Mouse (Mus musculus) urinary bladder, adult 18-20 months (tissue): ENCODE results near the gene Il17re.

Source experiments
- DNase-seq, 2 experiments: peaks; one replicate each; pipeline ENCODE4 v3.0.0; 2022; ENCODE audit warnings: low spot score in 2 of 2, mixed read lengths in 2 of 2

The Il17re gene

DNA sequence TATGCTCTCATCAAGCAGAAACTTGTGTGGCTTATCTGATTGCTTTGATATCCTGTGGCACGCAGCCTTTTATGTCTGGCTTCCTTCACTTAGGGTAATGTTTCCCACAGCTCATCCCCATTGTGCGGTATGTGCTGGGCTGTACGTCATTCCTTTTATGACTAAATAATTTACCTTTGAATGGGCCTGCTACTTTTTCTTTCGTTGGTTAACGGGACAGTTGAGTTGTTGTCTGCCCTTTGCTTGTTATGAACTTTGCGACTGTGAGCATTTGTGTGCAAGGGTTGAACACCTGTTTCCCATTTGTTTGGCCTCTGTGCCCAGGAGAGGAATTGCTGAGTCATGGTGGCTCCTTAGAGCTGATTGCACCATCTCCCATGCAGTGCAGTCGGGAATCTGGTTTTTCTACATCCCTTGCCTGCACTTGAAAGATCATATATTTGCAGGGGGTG is 28.9 kb downstream of the Il17re start:
- peak in 1 of 2 experiments; percentile 68 for DNase-seq

DNA sequence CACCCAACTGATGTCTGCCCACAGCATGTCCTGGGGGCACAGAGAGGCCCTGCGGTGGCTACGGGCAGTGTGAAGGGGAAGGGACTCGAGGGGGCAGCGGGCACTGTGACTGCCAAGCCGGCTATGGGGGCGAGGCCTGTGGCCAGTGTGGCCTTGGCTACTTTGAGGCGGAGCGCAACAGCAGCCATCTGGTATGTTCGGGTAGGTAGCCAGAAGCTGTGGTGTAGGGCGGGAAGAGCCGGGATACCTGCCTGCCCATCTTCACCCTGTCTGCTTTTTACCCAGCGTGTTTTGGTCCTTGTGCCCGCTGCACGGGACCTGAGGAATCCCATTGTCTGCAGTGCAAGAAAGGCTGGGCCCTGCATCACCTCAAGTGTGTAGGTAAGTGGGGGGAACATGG is 31.1 kb downstream of the Il17re start:
- DNase-seq, result no peak

DNA sequence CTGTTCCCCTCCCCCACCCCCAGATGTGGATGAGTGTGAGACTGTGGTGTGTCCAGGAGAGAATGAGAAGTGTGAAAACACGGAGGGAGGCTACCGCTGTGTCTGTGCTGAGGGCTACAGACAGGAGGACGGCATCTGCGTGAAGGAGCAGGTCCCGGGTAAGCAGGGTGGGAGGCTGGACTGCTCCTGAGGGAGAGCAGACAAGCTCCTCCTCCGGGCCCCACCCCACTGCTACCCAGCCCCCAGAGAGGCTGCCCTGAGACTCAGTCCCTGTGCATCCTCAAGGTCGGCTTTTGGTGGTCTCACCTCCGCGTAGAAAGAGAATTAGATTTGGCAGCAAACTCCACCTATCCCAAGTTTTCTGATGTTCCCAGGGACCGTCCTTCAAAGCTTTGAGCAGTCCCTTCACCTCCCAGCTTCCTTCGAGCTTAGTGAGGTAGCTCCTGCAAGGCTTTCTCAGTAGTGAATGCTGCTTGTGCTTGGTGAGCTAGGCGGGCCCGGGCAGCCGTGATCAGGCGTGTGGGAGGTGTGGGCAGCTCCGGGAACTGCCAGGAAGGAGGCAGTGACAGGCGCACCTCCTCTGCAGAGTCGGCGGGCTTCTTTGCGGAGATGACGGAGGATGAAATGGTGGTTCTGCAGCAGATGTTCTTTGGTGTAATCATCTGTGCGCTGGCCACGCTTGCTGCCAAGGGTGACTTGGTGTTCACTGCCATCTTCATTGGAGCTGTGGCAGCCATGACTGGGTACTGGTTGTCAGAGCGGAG is 34.0 kb downstream of the Il17re start:
- no peak for DNase-seq

DNA sequence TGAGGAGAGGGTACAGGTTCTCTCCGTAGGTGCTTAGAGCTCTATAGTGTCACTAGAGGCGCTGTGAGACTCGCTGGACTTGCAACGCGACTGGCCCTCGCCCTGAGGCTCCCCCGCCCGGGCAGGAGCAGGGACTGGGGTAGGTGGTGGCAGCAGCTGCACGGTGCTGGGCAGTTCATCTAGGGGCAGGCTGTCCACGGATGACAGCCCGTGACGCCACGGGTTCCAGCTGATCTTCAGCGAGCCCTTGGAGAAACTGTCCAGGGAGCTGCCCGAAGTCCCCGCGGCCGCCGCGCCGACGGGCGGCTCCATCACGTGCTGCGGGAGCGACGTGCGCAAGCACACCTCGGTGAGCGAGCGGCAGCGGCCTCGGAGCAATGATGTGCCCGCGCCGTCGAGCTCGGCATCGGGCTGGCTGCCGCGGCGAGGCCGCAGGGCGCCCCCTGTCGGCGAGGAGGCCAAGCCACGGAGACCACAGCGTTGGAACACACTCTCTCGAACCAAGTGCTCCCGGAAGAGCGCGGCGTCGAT is 36.0 kb downstream of the Il17re start:
- DNase-seq, result peak; percentile 82 to 83

DNA sequence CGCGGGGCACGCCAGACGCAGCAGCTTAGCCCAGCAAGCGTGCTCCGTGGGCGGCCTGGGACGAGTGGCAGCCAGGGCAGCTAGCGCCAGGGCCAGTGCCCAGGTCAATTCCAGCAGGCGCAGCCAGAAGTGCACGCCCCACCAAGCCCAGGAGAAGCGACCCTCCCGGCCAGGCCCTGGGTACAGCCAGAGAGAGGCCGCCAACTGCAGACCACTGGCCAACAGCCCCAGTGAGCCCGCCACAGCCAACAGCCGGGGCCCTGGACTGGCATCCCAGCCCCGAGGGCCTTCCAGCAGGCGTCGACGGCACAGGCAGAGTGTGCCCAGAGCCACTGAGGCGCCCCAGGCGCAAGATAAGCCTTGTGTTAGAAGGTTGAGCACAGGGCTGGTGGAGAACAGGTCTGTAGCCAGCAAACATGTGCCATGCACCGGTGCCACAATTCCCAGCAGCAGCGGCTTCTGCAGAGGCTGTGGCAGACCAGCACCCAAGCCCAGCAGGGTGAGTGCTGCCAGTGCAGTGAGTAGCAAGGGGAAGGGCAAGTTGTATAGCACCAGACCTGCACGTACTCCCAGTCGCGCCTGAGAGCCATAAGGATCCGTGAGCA is 36.9 kb downstream of the Il17re start:
- DNase-seq, result no peak

DNA sequence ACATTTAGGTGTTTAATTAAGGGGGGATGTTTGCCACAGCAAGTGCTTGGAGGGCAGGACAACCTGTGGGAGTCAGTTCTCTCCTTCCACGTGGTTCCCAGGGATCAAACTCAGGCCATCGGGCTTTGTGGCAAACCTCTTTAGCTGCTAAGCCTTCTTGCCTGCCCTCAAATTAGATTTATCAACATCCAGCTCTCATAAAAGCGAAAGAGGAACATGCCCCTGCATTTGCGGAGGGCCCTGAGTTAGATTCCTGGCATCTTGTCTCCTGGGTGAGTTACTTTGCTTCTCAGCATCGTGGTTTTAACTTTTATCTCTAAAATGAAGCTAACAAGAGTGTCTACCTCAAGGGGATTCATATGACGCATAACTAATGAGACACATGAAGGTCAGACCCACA is 41.1 kb downstream of the Il17re start:
- no peak for DNase-seq

DNA sequence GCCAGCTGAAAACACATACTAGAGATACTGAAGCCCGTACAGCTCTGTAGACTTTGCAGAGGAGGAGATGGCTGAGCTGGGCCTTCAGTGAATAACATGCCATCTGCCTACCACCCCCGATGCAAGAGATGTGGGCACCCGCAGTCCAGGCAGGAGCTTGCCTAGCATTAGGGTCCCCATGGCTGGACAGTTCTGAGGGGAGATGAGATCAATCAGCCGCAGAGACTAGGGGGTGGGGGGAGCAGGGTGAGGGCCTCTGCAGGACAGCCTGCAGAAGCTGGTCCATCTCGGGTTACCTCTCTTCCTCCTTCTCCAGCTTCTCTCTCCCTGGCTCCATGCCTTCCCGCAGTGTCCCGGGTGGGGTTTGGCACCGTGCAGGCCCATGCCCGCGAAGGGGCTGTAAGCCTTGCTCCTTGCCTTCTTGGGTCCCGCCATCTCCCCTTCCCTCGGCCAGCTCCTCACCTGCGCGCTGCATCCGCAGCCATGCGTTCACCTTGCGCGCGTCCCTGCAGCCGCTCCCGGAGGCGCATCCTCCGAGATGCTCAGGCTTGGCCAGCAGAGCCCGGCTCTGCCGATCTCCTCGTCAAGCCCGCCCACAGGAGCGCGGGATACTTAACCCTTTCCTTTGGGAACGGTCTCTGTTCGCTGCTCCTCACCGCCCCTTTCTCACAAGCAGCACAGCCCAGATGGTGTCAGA is 43.3 kb downstream of the Il17re start, which contains the start of gene Prrt3:
Prrt3 (minus strand) TSS at position 544 of the 697 bp plus-strand sequence.
- no peak for DNase-seq

DNA sequence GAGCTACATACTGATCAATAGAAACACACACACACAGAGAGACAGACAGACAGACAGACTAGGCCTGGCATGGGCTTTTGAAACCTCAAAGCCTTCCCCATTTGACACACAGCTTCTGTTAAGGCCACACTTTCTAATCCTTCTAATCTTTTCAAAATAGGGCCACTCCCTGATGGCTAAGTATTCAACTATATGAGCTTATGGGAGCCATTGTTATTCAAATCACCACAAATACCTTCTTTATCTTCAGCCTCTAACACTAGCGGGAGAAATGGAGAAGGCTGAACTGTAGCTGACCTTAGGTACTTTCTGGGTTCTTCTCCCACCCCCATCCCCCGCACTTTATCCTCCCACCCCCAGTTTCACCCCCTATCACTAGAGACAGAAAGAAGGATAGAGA is 44.5 kb downstream of the Il17re start:
- DNase-seq, result no peak

DNA sequence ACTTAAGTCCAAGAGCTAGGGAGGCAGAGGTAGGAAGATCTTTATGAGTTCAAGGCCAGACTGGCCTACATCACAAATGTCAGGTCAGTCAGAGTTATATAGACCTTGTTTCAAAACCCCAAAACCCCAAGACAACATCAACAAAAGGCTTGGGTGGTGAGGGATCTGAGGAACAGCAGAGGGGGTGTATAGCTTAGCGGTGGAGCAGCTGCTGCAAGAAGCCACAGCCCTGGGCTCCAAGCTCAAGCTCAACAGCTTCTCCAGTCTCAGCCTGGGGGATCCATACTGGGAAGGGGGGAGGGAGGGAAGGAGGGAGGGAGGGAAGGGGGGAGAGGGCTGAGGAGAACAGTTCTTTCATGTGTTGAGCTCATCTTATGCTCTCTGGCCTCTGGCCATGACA is 47.4 kb downstream of the Il17re start:
- DNase-seq, result no peak

DNA sequence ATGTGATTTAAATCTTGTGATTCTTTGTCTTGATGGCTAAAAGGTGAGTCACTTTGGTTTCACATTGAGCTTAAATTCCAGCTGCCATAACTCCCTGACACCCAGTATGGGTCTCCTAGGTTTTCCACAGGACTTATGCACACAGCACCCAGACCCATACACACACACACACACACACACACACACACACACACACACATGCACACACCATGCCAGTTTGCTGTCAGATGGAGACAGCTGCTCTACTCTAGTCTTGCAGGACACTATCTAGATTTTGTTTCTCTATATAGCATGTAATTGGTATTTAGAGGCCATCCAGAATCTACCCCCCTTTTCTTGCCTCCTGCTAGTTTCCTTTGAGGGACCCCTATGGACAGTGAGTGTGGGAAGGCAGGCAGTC is 48.8 kb downstream of the Il17re start:
- no peak for DNase-seq

DNA sequence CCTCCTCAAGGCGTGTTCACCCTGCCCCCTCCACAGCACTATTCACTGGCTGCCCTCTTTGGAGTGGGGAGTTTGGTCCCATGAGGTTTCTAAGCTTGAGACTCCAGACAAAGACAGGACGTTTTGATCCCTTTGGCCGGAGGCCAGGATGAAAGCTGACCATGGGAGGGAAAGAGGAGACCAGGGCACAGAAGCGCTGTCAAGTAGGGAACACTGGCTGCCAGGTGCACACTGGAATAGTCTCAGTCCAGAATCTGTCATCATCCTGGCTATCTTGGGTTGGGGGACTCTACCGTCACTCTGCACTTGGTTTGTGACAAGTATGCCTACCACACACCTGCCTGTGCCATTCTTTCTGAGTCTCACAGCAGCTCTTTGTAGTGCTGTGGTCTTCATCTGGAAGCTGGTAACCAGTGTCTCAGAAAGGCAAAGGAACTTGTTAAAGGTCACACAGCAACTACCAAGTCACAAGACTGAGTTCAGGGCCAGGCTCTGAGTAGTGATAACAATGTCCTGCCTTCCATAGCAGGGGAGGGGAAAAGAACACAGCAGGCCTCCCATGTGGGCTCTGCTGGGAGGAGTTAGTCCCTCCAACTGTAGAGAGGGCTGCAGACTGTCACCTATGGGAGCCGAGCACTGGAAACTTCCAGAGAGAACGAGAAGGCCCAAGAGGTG is 50.1 kb downstream of the Il17re start:
- DNase-seq, result no peak

DNA sequence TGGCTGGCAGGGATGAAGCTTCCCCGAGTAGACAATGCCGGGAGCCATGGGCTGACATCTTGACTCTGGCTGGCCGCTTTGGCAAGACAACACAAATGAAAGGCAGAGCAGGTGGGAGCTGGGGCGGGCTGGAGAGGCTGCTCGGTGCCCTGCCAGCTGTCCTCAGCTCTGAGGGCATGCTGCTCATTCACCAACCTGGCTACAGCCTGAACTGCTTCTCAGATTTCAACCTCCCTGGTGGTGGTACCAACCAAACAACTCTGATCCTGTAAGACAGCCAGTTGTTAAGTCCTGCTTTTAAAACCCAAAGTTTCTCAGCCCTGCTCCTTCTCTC is 50.6 kb downstream of the Il17re start:
- DNase-seq, result no peak

DNA sequence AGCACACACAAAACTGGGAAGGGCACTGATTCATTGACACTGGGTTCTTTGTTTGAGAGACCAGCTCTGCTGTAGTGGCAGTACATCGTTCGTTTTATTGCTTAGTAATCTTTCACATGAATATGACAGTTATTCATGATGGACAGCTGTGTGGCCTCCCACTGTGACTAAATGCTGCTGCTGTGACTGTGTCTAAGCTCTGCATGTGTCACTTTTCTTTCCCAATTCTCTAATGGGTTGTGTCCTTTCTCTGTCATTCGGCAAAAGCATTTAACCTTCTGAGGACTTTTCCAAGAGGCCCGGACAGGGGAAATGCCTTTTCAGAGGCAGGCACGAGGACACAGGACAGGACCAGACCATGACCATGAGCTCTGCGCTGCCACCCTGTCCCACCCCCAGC is 55.7 kb downstream of the Il17re start:
- no peak for DNase-seq

DNA sequence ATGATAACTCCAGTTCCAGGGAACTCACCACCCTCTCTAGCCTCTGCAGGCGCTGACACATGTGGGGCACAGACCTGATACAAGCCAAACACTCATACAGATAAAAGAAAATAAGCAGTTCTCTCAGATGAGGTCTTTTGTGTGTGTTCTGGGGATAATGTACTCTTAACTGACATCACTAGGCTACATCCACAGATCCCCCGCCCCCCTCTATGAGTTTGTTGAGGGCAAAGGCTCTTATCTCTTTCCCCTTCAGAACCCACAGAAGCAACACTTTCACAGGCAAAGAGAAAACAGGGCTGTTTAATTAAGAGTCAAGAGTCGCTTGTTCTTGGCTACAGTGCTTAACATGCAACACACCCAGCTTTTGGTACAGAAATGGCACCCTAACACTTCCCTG is 56.3 kb downstream of the Il17re start:
- DNase-seq, result no peak

DNA sequence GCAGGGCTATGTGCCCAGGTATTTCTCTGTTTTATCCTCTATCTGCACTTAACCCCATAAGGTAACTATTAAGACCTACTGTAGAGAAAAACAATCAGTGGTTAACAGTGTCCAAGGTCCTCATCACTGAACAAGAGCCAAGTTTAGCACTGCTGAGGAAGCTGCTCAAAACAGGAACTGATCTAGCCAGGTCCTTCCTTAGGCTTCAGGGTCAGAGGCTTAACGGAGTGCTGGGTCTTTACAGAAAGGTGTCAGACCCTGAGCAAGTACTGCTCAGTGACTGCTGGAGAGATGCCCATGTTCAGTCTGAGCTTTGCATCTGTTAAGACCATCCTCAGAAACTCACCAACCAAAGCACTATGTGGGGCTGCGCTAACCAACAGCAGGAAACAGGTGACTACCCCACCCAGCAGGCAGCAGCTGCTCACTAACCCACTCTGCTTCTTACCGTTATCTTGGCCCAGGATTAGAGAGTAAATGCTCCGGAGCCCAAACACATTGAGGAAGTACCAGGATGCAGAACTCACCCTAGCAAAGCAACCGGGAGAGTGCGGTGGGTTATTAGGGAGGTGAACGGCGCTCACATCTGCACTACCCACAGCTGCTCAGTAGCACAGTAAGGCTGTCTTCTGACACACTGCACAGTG is 59.3 kb downstream of the Il17re start:
- DNase-seq, result no peak
